Mouse (Mus musculus) heart, postnatal 25 days (tissue): ENCODE data around the gene Gm10073. TPM values are rescaled to one million over a fixed set of nuclear protein-coding genes. Genes with fewer than 3 reads are reported as not detected.

ENCODE experiments used
- total RNA-seq, 2 experiments: library from RNA; stranded (reverse); gene quantifications; 2 replicates each; pipeline ENCODE4 v1.2.3; 2021

Gm10073 gene
- total RNA-seq, 2 experiments from 2014 or later, result 108 to 113 TPM

Other genes with a start within 250 kb of the Gm10073 start
- 1 to 10 TPM; 3.6 to 4.9 TPM for gene Smpd3, start 235.5 kb downstream of the Gm10073 start, total RNA-seq
- 1 to 10 TPM; 3.0 to 3.7 TPM for gene Zfp90, start 158.1 kb downstream of the Gm10073 start, total RNA-seq
- not detected for gene 6030452D12Rik, start 72.9 kb downstream of the Gm10073 start, total RNA-seq
- gene Cdh3, start 62.6 kb downstream of the Gm10073 start, total RNA-seq, result 1 to 10 TPM; 1.3 to 1.6 TPM
- gene Cdh1, start 29.9 kb upstream of the Gm10073 start, total RNA-seq, result under 1 TPM; 0.06 to 0.08 TPM
- 10 to 100 TPM in 1 of 2 experiments, 1 to 10 TPM in 1; 10.0 TPM for gene Tango6, start 109.6 kb upstream of the Gm10073 start, total RNA-seq